Mouse (Mus musculus) heart, embryonic 14.5 days (tissue): Measurements from ENCODE around the gene Mpg. TPM values are rescaled to one million over a fixed set of nuclear protein-coding genes. Genes with fewer than 3 reads are reported as not detected.

ENCODE experiments used
- ATAC-seq: fragments of 200-750 bp; cut with Nextera tagmentation; 2 replicates; pipeline ENCODE4 v1.8.0; 2017; ENCODE audit warnings: low read depth, moderate TSS enrichment; ENCODE audit not compliant: insufficient number of reproducible peaks, insufficient read depth, low FRiP score
- H3K27ac ChIP-seq, 2 experiments: fragments of 200-500 bp in 1 of 2; fragments of 300-500 bp in 1 of 2; sonication (generic) in 1 of 2; replicated peaks in 1 of 2; 2 replicates each; pipeline ENCODE4 v1.5.1; 2012 to 2014; ENCODE audit warnings: low read depth in 2 of 2, low read length in 2 of 2, control low read depth in 1 of 2, mild to moderate bottlenecking in 1 of 2, mixed read lengths in 1 of 2; ENCODE audit not compliant: control insufficient read depth in 1 of 2, insufficient read depth in 1 of 2
- H3K27me3 ChIP-seq: fragments of 300-500 bp; sonication (generic); 2 replicates; pipeline ENCODE4 v1.6.1; 2014; ENCODE audit warnings: mild to moderate bottlenecking, low read length, control low read depth; ENCODE audit not compliant: control insufficient read depth, insufficient read depth
- H3K36me3 ChIP-seq: fragments of 300-500 bp; sonication (generic); 2 replicates; pipeline ENCODE4 v1.6.1; 2014; ENCODE audit warnings: mild to moderate bottlenecking, control low read depth, low read length, mixed read lengths; ENCODE audit not compliant: control insufficient read depth, insufficient read depth
- H3K4me1 ChIP-seq, 2 experiments: fragments of 200-500 bp in 1 of 2; fragments of 300-500 bp in 1 of 2; sonication (generic) in 1 of 2; 2 replicates each; pipeline ENCODE4 v1.6.1; 2012 to 2014; ENCODE audit warnings: low read length in 2 of 2, control low read depth in 1 of 2, mixed read lengths in 1 of 2; ENCODE audit not compliant: control insufficient read depth in 2 of 2, insufficient read depth in 2 of 2
- H3K4me2 ChIP-seq: fragments of 300-500 bp; sonication (generic); 2 replicates; pipeline ENCODE4 v1.6.1; 2014; ENCODE audit warnings: mild to moderate bottlenecking, low read length
- H3K4me3 ChIP-seq, 2 experiments: fragments of 200-500 bp in 1 of 2; fragments of 300-500 bp in 1 of 2; sonication (generic) in 1 of 2; 2 replicates each; pipeline ENCODE4 v1.5.1; 2012 to 2014; ENCODE audit warnings: low read length in 2 of 2, mild to moderate bottlenecking in 2 of 2, control low read depth in 1 of 2, low read depth in 1 of 2, moderate library complexity in 1 of 2; ENCODE audit not compliant: control insufficient read depth in 1 of 2, insufficient read depth in 1 of 2
- H3K9ac ChIP-seq: fragments of 300-500 bp; sonication (generic); 2 replicates; pipeline ENCODE4 v1.6.1; 2014; ENCODE audit warnings: mild to moderate bottlenecking, low read length
- H3K9me3 ChIP-seq: fragments of 300-500 bp; sonication (generic); 2 replicates; pipeline ENCODE4 v1.6.1; 2016; ENCODE audit warnings: low read length, control low read depth; ENCODE audit not compliant: control insufficient read depth
- WGBS: fragments of 180-500 bp; shearing (Covaris S2); extraction: QIAGEN DNeasy Blood & Tissue Kit; methylation state at CpG from one replicate; pipeline ENCODE4 v1.1.7; 2014; 5-methylcytosine and 5-hydroxymethylcytosine counted together
- polyA plus RNA-seq: library from polyadenylated mRNA; unstranded; fragments of >200 nt; fragmentation: Nextera tagmentation; extraction: Ambion mirVana; gene quantifications from 2 replicates; pipeline ENCODE4 v1.2.1, GENCODE M21; 2014

The Mpg gene
- polyA plus RNA-seq, 1 experiment from 2014 or later, result 20.6 TPM

DNA sequence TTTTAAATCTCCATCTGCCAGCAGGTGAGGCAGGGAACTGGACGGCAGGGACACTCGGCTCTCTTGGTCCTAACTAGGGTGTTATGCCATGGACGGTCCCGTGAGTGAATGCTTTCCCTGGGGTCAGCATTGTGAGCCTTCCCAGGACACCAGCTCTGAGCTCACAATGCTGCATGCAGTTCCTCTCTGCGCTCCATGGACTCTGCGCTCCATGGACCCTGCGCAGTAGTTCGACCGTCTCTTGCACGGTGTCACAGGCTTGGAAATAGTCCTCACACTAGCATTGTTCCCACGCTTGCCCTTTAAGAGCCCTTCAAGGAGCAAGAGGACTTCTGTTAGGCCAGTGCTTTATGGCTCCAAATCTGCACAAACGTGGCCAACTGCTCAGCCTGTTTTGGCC is 37.4 kb upstream of the Mpg start:
- H3K27me3 ChIP-seq, result no peaks in the 10 kb centered on the region
- H3K9ac ChIP-seq, result no peak overlapping the region
- H3K27ac ChIP-seq, result no peak overlapping the region
- no peak overlapping the region for H3K4me2 ChIP-seq
- 81% methylated on average over 12 of the region's 12 CpGs for WGBS
- H3K36me3 ChIP-seq, result no peaks in the 10 kb centered on the region
- peaks cover 6% of the 10 kb centered on the region in 2 experiments; a peak in 3 of 4 replicates for H3K4me1 ChIP-seq
- H3K9me3 ChIP-seq, result no peaks in the 10 kb centered on the region
- no peak overlapping the region for H3K4me3 ChIP-seq
- no peak for ATAC-seq

DNA sequence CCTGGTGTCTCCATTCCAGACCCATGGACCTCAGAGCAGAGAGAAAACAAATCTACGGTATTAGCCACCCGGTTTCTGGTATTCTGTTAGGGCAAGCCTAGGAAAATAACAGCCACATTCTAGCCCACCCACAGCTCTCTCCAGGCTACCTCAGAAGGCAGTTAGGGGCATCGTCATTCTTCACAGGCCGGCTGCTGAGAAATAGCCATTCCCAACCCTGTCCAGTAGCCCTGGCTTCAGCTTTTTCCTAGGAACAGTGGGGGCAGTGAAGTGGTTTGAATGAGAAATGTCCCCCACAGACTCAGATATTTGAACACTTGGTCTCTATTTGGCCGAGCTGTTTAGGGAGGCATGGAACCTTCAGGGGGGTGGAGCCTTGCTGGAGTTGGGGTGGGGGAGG is 36.9 kb upstream of the Mpg start:
- no peak overlapping the region for H3K27ac ChIP-seq
- no peak overlapping the region for H3K4me2 ChIP-seq
- peaks cover 6% of the 10 kb centered on the region in 2 experiments; a peak in 3 of 4 replicates for H3K4me1 ChIP-seq
- no peaks in the 10 kb centered on the region for H3K9me3 ChIP-seq
- H3K9ac ChIP-seq, result no peak overlapping the region
- no peak overlapping the region for H3K4me3 ChIP-seq
- H3K27me3 ChIP-seq, result no peaks in the 10 kb centered on the region; the same call in 1 of the 2 replicates
- WGBS, result 73% methylated on average over 5 of the region's 5 CpGs
- no peaks in the 10 kb centered on the region for H3K36me3 ChIP-seq
- no peak for ATAC-seq

DNA sequence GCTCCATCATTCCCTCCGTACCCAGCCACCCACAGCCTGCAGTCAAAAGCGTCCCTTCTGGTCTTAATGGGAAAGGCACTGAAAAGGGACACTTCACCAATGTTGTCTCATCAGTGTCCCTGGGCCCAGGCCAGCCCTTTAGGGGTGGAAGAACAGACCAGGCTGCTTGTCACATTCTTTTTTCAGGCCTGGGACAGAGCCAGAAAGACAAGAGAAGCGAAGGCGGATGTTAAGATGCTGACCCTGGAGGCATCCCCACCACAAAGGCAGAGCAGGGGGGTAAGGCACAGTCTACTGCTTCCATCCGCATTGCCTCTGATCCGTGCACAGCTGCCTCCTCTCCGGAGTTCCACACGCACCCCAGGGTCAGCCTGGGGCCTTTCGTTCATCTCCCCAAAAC is 36.2 kb upstream of the Mpg start:
- Histone ChIP-seq H3K27me3 (no peaks in the 10 kb centered on the region; the same call in 1 of the 2 replicates), H3K4me2 (no peak overlapping the region), H3K4me3 (no peak overlapping the region), H3K9ac (no peak overlapping the region), H3K4me1 (peaks cover 6% of the 10 kb centered on the region in 2 experiments; a peak in 3 of 4 replicates), H3K9me3 (no peaks in the 10 kb centered on the region), H3K27ac (no peak overlapping the region), H3K36me3 (no peaks in the 10 kb centered on the region)
- ATAC-seq, result no peak
- 74% methylated on average over 9 of the region's 9 CpGs for WGBS

DNA sequence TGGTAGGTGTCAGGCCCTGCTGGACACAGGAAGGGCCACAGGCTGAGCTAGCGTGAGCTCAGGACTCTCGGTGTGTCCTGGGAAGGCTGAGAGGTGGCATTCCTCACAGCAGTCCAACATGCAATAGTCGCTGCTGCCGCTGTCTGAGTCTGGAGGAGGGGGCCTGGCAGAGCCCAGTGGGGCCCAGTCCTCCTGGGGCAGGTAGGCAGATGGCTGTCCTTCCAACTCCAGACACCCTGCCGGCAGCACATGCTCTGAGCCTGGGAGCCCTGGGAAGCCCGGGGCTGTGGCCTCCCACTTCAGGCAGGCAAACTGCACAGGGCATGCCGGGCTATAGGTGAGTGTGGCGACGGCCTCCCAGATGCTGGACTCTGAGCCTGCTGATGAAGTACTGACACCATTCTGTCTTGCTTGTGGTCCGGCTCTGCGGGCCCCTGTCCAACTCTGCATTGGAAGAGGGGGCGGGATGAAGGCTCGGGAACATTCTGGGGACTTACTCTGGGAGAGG is 35.6 kb upstream of the Mpg start:
- Histone ChIP-seq H3K27ac (no peak overlapping the region), H3K9me3 (no peaks in the 10 kb centered on the region), H3K4me3 (no peak overlapping the region), H3K4me2 (no peak overlapping the region), H3K4me1 (peaks cover 6% of the 10 kb centered on the region in 2 experiments; a peak in 3 of 4 replicates), H3K36me3 (no peaks in the 10 kb centered on the region), H3K27me3 (no peaks in the 10 kb centered on the region; the same call in 1 of the 2 replicates), H3K9ac (no peak overlapping the region)
- ATAC-seq, result no peak
- 70% methylated on average over 13 of the region's 13 CpGs for WGBS

DNA sequence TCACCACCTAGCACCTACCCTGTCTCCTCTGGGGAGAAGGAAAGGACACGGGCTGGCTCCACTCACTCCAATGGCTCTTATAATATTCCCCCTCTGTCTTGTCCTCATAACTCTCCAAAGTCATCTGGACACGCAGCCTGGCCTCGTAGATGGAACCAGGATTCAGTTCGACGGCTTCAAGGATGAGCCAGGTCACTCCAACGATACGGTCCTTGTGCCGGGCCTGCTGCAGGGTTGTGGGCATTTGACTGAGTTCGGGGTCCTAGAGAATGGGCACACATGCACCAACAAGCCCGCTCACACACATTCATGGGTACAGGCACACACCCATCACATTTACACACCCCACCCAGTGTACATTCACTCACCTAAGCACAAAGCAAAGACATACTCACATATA is 33.1 kb upstream of the Mpg start:
- no peaks in the 10 kb centered on the region for H3K36me3 ChIP-seq

DNA sequence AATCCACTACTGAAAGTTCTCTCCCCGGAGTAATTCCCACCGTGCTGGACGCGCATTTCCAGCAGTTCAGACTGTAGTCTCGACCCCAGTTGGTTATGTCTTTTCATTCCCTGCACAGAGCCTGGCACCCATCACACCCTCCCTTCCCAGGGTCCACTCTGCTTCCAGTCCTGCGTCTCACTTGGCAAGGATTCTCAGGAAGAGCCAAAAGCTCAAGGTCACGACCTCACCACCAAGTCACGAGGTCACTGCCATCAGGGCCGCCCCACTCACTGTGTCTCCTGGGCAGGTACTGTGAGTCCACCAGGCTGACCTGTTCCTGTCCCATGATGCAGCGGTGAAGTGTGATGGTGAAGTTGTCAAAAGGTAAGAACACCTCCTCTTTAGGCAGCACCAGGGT is 32.2 kb upstream of the Mpg start:
- Histone ChIP-seq H3K36me3 (no peaks in the 10 kb centered on the region), H3K4me3 (no peak overlapping the region), H3K9me3 (no peaks in the 10 kb centered on the region), H3K27me3 (no peaks in the 10 kb centered on the region; the same call in 1 of the 2 replicates), H3K4me2 (no peak overlapping the region), H3K9ac (no peak overlapping the region), H3K4me1 (peaks cover 6% of the 10 kb centered on the region in 2 experiments; a peak in 3 of 4 replicates), H3K27ac (no peak overlapping the region)
- 69% methylated on average over 10 of the region's 10 CpGs for WGBS
- ATAC-seq, result no peak

More for the DNA sequence above, 33.1 kb upstream of the Mpg start:
- Histone ChIP-seq H3K9me3 (no peaks in the 10 kb centered on the region), H3K4me1 (peaks cover 6% of the 10 kb centered on the region in 2 experiments; a peak in 3 of 4 replicates), H3K27me3 (no peaks in the 10 kb centered on the region; the same call in 1 of the 2 replicates), H3K27ac (no peak overlapping the region), H3K4me3 (no peak overlapping the region), H3K4me2 (no peak overlapping the region), H3K9ac (no peak overlapping the region)
- ATAC-seq, result no peak
- WGBS, result 87% methylated on average over 10 of the region's 10 CpGs

DNA sequence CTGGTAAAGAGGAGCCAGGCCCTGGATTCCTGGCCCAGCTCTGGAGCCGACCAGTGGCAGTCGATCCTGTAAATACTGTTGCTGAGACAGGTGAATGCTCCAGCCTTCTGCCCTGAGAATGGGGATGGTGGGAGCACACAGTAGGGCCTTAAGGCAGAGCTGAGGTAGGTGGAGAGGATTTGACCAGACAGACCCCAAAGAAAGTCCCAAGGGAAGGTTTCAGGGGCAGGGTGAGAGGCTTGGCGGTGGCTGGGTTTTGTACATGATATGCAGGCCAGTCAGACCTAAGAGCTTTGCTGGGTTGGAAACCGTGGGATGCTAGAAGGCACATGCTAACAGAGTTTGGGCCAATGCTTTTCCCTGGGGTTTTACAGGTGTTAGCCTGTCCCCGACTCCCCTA is 31.7 kb upstream of the Mpg start:
- no peak overlapping the region for H3K9ac ChIP-seq
- no peak for ATAC-seq
- no peaks in the 10 kb centered on the region for H3K36me3 ChIP-seq
- 83% methylated on average over 5 of the region's 5 CpGs for WGBS
- H3K4me3 ChIP-seq, result no peak overlapping the region
- H3K4me2 ChIP-seq, result no peak overlapping the region
- H3K27ac ChIP-seq, result no peak overlapping the region
- H3K27me3 ChIP-seq, result no peaks in the 10 kb centered on the region; the same call in 1 of the 2 replicates
- H3K4me1 ChIP-seq, result peaks cover 6% of the 10 kb centered on the region in 2 experiments; a peak in 3 of 4 replicates
- no peaks in the 10 kb centered on the region for H3K9me3 ChIP-seq
